Mouse (Mus musculus) erythroblast, embryonic 14.5 days (primary cell): ENCODE measurements around the gene 6330409D20Rik. TPM values are rescaled to one million over a fixed set of nuclear protein-coding genes. Genes with fewer than 3 reads are reported as not detected.

Source experiments
- H3K27me3 ChIP-seq: 2 replicates; pipeline ENCODE4 v1.6.1; 2012; ENCODE audit warnings: inconsistent platforms; ENCODE audit not compliant: control insufficient read depth
- H3K36me3 ChIP-seq: 2 replicates; pipeline ENCODE4 v1.6.1; 2012; ENCODE audit warnings: mild to moderate bottlenecking, inconsistent platforms; ENCODE audit not compliant: control insufficient read depth
- H3K4me1 ChIP-seq: 2 replicates; pipeline ENCODE4 v1.6.1; 2012; ENCODE audit warnings: inconsistent platforms; ENCODE audit not compliant: control insufficient read depth
- H3K4me3 ChIP-seq: replicated peaks from 2 replicates; pipeline ENCODE3; 2012; ENCODE audit warnings: moderate library complexity, mild to moderate bottlenecking, inconsistent platforms
- H3K9me3 ChIP-seq: 2 replicates; pipeline ENCODE4 v1.6.1; 2012; ENCODE audit warnings: low read length, inconsistent platforms, mixed read lengths; ENCODE audit not compliant: control insufficient read depth
- GATA1 ChIP-seq: IDR thresholded peaks from 2 replicates; pipeline ENCODE4 v1.6.1; 2012; ENCODE audit warnings: low read length, inconsistent platforms, mixed read lengths
- TAL1 ChIP-seq: IDR thresholded peaks from 3 replicates; pipeline ENCODE4 v1.6.1; 2012; ENCODE audit warnings: low read length, inconsistent platforms, mixed read lengths
- polyA plus RNA-seq: library from polyadenylated mRNA; stranded (reverse); fragments of >175 nt; gene quantifications from 2 replicates; pipeline ENCODE4 v1.2.3, GENCODE M21; 2012

Gene 6330409D20Rik
- polyA plus RNA-seq, 1 experiment: not detected

DNA sequence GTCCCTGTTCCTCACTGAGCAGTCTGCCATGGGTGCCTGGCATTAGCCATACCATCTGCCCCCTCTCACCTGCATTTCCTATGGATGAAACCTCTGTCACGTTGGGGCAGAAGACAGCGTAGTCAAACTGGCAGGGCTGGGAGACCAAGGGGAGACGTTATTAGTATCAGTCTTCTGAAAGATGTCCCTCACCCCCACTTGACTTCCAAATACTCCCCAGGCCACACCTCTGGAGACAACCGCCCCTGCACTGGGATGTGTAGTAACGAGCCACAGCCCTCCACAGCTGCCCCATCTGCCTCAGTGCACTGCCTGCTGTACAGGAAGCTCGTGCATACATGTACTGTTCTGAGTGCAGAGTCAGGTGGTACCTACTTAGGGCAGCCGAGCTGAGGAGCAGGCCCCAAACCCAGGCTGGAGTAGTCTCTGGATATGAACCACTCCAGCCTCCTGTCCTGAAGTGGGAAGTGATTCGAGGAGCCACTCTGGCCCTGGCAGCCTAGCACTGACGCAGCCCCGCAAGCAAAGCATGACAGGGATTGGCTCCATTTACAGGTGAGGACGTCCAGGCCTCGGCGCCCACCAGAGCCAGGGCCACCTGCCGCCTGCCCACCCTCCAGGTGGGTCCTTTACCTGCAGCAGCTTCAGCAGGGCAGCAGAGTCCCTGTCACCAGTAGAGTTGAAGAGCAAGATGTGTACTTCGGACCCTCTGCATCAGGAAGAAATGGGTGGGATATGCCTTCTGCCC, 56.0 kb downstream of the 6330409D20Rik start:
- H3K36me3 ChIP-seq: peaks cover 86% of the 10 kb centered on the region
- H3K4me1 ChIP-seq: peaks cover 5% of the 10 kb centered on the region
- H3K27me3 ChIP-seq: no peaks in the 10 kb centered on the region
- H3K4me3 ChIP-seq: no peak overlapping the region
- no peak for TF ChIP-seq GATA1
- no peak for TF ChIP-seq TAL1
- H3K9me3 ChIP-seq: no peaks in the 10 kb centered on the region

DNA sequence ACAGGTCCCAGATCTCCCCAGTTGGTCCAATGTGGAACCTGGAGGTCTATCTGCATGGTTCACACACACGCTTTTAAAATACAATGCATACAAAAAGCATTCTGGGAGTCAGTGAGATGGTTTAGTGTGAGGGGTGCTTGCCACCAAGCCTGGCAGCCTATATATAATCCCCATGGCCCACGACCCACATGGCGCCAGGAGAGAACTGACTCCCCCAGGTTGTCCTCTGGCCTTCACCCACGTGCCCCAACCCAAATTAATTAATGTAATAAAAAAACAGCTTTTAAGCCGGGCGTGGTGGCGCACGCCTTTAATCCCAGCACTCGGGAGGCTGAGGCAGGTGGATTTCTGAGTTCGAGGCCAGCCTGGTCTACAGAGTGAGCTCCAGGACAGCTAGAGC, 57.1 kb downstream of the 6330409D20Rik start:
- H3K4me1 ChIP-seq: no peaks in the 10 kb centered on the region; the same call in 1 of the 2 replicates
- no peaks in the 10 kb centered on the region for H3K27me3 ChIP-seq
- peaks cover 92% of the 10 kb centered on the region for H3K36me3 ChIP-seq
- no peak overlapping the region for H3K4me3 ChIP-seq
- no peaks in the 10 kb centered on the region for H3K9me3 ChIP-seq
- no peak for TF ChIP-seq TAL1
- no peak for TF ChIP-seq GATA1

DNA sequence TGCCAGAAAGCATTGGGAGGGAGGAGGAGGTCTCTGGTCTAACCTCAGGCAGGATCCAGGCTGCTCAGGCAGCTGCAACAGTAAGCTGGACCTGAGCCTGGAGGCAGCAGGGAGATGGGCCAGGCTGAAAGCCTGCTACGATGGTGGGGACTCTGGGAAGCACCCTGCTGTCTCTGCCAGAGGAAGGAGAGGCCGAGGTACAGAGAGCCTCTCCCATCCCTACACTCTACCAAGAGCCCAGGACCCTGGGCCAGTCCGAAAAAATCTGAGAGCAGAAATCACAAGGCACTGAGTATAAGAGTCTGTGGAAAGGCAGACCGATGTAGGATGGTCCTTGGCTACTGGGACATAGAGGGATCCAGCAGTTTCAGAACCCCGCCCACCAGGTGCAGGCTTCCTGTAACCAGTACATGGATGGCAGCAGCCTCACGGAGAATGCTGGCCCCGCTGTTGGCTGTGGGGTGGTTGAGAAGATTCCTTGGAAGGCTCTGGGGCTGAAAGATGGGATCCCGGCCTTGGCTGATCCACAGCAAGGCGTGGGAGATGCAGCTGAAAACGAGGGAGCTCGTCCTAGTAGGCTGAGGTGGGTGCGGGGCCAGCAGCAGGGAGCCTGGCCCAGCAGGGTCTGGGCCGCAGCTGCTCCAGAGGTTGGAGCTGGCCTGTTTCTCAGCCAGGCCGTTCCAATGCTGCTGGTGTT, 57.9 kb downstream of the 6330409D20Rik start:
- Histone ChIP-seq H3K36me3 (peaks cover 87% of the 10 kb centered on the region), H3K4me3 (no peak overlapping the region), H3K9me3 (no peaks in the 10 kb centered on the region), H3K4me1 (no peaks in the 10 kb centered on the region), H3K27me3 (no peaks in the 10 kb centered on the region)
- no peak for TF ChIP-seq TAL1
- no peak for TF ChIP-seq GATA1

Other genes with a start within 250 kb of the 6330409D20Rik start
- 0.03 and 0.06 TPM in 2 replicates for gene Fam102a, start 205.7 kb downstream of the 6330409D20Rik start, polyA plus RNA-seq
- gene Dpm2, start 170.2 kb downstream of the 6330409D20Rik start, polyA plus RNA-seq: 1.2 and 1.7 TPM in 2 replicates
- not detected in 2 replicates for gene Pip5kl1, start 166.2 kb downstream of the 6330409D20Rik start, polyA plus RNA-seq
- gene 9430097D07Rik, start 165.3 kb downstream of the 6330409D20Rik start, polyA plus RNA-seq: not detected in 2 replicates
- 0.21 and 0.30 TPM in 2 replicates for gene St6galnac4, start 153.9 kb downstream of the 6330409D20Rik start, polyA plus RNA-seq
- gene St6galnac6, start 141.3 kb downstream of the 6330409D20Rik start, polyA plus RNA-seq: 0.52 and 0.89 TPM in 2 replicates
- 0.08 TPM in 1 of 2 replicates, not detected in the other for gene Ak1, start 119.3 kb downstream of the 6330409D20Rik start, polyA plus RNA-seq
- gene Eng, start 94.4 kb downstream of the 6330409D20Rik start, polyA plus RNA-seq: 0.60 and 0.69 TPM in 2 replicates
- gene Fpgs, start 36.9 kb downstream of the 6330409D20Rik start, polyA plus RNA-seq: 1.0 and 1.2 TPM in 2 replicates
- gene Cdk9, start 27.9 kb downstream of the 6330409D20Rik start, polyA plus RNA-seq: 6.1 and 10.2 TPM in 2 replicates
- gene Sh2d3c, start 20.0 kb downstream of the 6330409D20Rik start, polyA plus RNA-seq: 0.04 and 0.06 TPM in 2 replicates
- gene Tor2a, start 16.2 kb upstream of the 6330409D20Rik start, polyA plus RNA-seq: 1.5 and 2.4 TPM in 2 replicates
- gene Ttc16, start 34.6 kb upstream of the 6330409D20Rik start, polyA plus RNA-seq: 0.02 TPM in 1 of 2 replicates, not detected in the other
- gene Ptrh1, start 34.8 kb upstream of the 6330409D20Rik start, polyA plus RNA-seq: 0.06 TPM in 1 of 2 replicates, not detected in the other
- not detected in 2 replicates for gene Cfap157, start 43.4 kb upstream of the 6330409D20Rik start, polyA plus RNA-seq
- 0.02 and 0.03 TPM in 2 replicates for gene Stxbp1, start 106.2 kb upstream of the 6330409D20Rik start, polyA plus RNA-seq
- 0.11 and 0.13 TPM in 2 replicates for gene Fam129b, start 135.1 kb upstream of the 6330409D20Rik start, polyA plus RNA-seq
- gene Rpl12, start 220.5 kb upstream of the 6330409D20Rik start, polyA plus RNA-seq: 157 and 173 TPM in 2 replicates
- 0.18 and 0.20 TPM in 2 replicates for gene Lrsam1, start 220.6 kb upstream of the 6330409D20Rik start, polyA plus RNA-seq
- 4.3 and 7.0 TPM in 2 replicates for gene Slc2a8, start 241.1 kb upstream of the 6330409D20Rik start, polyA plus RNA-seq